In the genomic region with DNA sequence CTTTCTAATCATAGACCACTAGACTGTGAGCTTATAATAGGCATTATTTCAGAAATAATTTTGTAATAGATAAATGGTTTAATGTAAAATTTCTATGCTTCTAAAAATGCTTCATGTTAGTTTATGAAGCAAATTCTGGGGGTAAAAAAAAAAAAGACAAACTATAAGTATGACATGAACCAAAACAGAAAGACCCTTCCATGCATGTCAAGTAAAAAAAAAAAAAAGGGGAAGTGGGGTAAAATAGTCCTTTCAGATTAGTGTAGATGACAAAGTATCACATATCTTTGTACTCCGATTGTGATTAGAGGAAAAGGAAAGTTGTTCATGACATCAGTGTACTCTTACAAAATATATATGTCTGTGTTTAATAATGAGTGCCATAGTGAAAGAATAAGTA, we compare ENCODE assay signal across 32 mouse cellular contexts.
"Had no signal": no experiment of that assay in that cellular context is flagged by ENCODE, and none has a peak within 500 bp of the region (broad histone marks: within the 10 kb centered on the region; RNA-seq: fewer than 3 reads in every experiment).

No protein-coding gene starts in this region.

- DNase-seq: left cerebral cortex, postnatal 4 days; liver; liver, embryonic 13.5 days; liver, postnatal 0 days; lung, adult 18-20 months; lung, adult 2 months; lung, embryonic 14.5 days; lung, postnatal 10 days; lung, postnatal 14 days; lung, postnatal 36 days; lung, postnatal 4 days; midbrain, embryonic 14.5 days had no signal

- H3K9me3 ChIP-seq: limb, embryonic 10.5 days; limb, embryonic 13.5 days; limb, embryonic 15.5 days; liver, embryonic 12.5 days; liver, embryonic 13.5 days; liver, embryonic 15.5 days; lung, embryonic 15.5 days; megakaryocyte, embryonic 14.5 days; midbrain, embryonic 10.5 days; midbrain, embryonic 12.5 days; midbrain, embryonic 13.5 days; midbrain, embryonic 15.5 days; neural tube, embryonic 12.5 days had no signal

- H3K9ac ChIP-seq: limb, embryonic 12.5 days; limb, embryonic 13.5 days; limb, embryonic 15.5 days; liver, embryonic 12.5 days; liver, embryonic 13.5 days; liver, embryonic 14.5 days; liver, embryonic 15.5 days; liver, postnatal 0 days; lung, embryonic 14.5 days; lung, embryonic 15.5 days; midbrain, embryonic 12.5 days; midbrain, embryonic 13.5 days; midbrain, embryonic 15.5 days; neural tube, embryonic 12.5 days had no signal

- H3K36me3 ChIP-seq: limb, embryonic 10.5 days; limb, embryonic 12.5 days; limb, embryonic 13.5 days; limb, embryonic 15.5 days; liver, embryonic 12.5 days; liver, embryonic 13.5 days; liver, embryonic 15.5 days; lung, embryonic 15.5 days; midbrain, embryonic 10.5 days; midbrain, embryonic 12.5 days; midbrain, embryonic 13.5 days; midbrain, embryonic 15.5 days; neural tube, embryonic 12.5 days had no signal

- H3K4me3 ChIP-seq: limb, embryonic 10.5 days; limb, embryonic 12.5 days; limb, embryonic 13.5 days; limb, embryonic 15.5 days; liver, embryonic 12.5 days; liver, embryonic 13.5 days; liver, embryonic 15.5 days; lung, embryonic 15.5 days; megakaryocyte, embryonic 14.5 days; midbrain, embryonic 10.5 days; midbrain, embryonic 12.5 days; midbrain, embryonic 13.5 days; midbrain, embryonic 15.5 days; myocyte; neural tube, embryonic 12.5 days had no signal

- H3K4me1 ChIP-seq: limb, embryonic 10.5 days; limb, embryonic 12.5 days; limb, embryonic 13.5 days; limb, embryonic 15.5 days; liver, embryonic 12.5 days; liver, embryonic 13.5 days; liver, embryonic 15.5 days; lung, embryonic 15.5 days; megakaryocyte, embryonic 14.5 days; midbrain, embryonic 10.5 days; midbrain, embryonic 12.5 days; midbrain, embryonic 13.5 days; midbrain, embryonic 15.5 days; neural tube, embryonic 12.5 days had no signal

- H3K4me2 ChIP-seq: limb, embryonic 12.5 days; limb, embryonic 13.5 days; limb, embryonic 15.5 days; liver, embryonic 11.5 days; liver, embryonic 12.5 days; liver, embryonic 13.5 days; liver, embryonic 15.5 days; lung, embryonic 14.5 days; lung, embryonic 15.5 days; midbrain, embryonic 11.5 days; midbrain, embryonic 12.5 days; midbrain, embryonic 13.5 days; midbrain, embryonic 15.5 days; neural tube, embryonic 12.5 days had no signal

- ATAC-seq: liver, embryonic 12.5 days; liver, postnatal 0 days; lung, postnatal 0 days; midbrain, embryonic 13.5 days; midbrain, embryonic 15.5 days; midbrain, embryonic 16.5 days had no signal

- H3K27me3 ChIP-seq: limb, embryonic 12.5 days; limb, embryonic 13.5 days; limb, embryonic 15.5 days; liver, embryonic 12.5 days; liver, embryonic 13.5 days; liver, embryonic 15.5 days; lung, embryonic 15.5 days; megakaryocyte, embryonic 14.5 days; midbrain, embryonic 12.5 days; midbrain, embryonic 13.5 days; midbrain, embryonic 15.5 days; neural tube, embryonic 12.5 days had no signal

- H3K27ac ChIP-seq: limb, embryonic 10.5 days; limb, embryonic 12.5 days; limb, embryonic 13.5 days; limb, embryonic 15.5 days; liver, embryonic 12.5 days; liver, embryonic 13.5 days; liver, embryonic 14.5 days; liver, embryonic 15.5 days; lung, embryonic 15.5 days; macrophage; midbrain, embryonic 10.5 days; midbrain, embryonic 12.5 days; midbrain, embryonic 13.5 days; midbrain, embryonic 15.5 days; neural tube, embryonic 12.5 days had no signal
